Mouse (Mus musculus): ENCODE measurements around the gene Ak5.

Gene Ak5

GRCm38 (mm10) chr3:152564516-152565113 is 103.5 kb downstream of the Ak5 start:
- DNase-seq: no peak

GRCm38 (mm10) chr3:152563833-152564232 is 104.3 kb downstream of the Ak5 start:
- DNase-seq: no peak

DNA sequence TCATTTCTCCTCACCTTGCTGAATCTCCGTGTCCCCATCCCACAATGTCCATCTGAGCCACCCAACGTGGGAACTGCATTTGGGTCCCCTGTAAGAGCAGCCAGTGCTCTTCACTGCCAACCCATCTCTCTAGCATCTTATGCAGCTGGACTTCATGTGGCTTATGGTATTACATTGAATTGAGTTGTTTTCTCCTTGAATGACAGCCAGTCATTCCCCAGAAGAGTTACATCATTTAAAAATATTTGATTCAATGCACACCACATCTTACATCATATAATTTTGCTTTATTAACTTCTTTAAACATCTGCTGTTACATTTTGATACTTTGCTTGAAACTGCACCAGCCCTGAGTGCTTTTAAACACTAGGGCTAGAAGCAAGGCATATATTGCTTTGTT is 106.5 kb downstream of the Ak5 start:
- DNase-seq: no peak

- no peak for DNase-seq
These were observed 108.9 kb downstream of the Ak5 start for GRCm38 (mm10) chr3:152559295-152559694.

- no peak for DNase-seq
These were observed 110.1 kb downstream of the Ak5 start for GRCm38 (mm10) chr3:152558106-152558505.

DNA sequence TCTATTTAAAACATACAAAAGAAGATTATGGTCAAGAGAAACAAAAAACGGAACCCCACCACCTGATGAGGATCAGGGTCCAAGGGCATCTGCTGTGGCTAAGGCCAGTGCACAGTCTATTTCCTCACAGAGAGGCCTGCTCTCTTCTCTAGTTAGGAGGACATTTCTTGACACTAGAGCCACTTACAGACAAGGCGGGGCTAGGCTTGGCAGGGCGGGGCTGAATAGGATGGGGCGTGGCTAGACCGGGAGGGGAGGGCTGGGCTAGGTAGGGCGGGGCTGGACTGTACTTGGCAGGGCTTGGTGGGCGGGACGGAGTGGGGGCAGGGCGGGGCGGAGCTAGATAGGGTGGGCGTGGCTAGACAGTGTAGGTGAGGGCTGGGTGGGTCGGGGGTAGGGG is 110.5 kb downstream of the Ak5 start:
- no peak for DNase-seq

DNA sequence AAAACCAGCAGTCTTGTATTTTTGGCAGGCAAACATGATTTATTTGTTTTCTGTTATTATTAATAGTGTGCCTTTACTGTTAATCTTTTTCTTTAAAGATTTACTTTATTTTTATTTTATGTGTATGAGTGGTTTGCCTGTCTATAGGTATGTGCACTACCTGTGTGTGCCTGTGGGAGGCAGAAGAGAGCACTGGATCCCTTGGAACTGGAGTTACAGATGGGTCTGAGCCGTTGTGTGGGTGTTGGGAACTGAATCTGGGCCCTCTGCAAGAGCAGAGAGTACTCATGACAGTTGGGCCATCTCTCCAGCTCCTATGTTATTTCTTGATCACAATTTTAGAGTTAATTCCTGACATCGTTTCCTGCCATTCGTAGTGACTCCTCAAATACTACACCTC is 111.2 kb downstream of the Ak5 start:
- DNase-seq: no peak

DNA sequence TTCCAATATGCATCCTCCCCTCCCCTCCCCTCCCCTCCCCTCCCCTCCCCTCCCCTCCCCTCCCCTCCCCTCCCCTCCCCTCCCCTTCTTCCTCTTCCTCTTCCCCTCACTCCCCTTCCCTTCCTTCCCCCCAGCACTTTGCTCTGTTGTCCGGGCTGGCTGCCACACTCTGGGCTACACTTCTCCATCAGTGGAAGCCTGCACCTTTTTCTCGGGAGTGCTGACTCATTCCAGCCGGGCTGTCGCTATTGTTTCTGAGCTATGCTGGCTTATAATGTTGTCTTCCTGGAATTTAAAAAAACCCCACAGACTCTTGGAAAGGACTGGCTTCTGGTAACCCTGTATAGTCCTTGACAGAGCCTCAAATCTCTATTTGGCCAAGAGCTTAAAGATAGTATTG is 111.7 kb downstream of the Ak5 start:
- no peak for DNase-seq

DNA sequence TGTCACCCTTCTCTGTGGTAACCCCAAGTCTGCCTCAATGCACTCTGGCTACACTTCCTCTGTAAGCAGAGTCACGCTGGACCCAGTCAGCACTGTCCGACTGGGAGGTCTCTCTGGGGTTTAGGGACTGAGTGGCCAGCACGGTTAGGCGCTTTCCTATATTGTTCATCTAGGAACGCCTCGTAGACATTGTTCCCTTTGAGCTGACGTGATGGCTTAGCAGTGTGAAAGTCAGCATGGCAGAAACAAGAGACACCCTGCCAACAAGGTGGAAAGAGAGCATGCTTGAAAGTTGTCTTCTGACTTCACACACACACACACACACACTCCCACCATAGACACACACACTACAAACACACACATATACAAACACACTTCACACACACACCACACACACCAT is 112.9 kb downstream of the Ak5 start:
- no peak for DNase-seq

- DNase-seq: no peak
These were observed 113.8 kb downstream of the Ak5 start for GRCm38 (mm10) chr3:152554366-152554765.

GRCm38 (mm10) chr3:152552641-152553040 is 115.5 kb downstream of the Ak5 start:
- no peak for DNase-seq

GRCm38 (mm10) chr3:152550528-152551115 is 117.5 kb downstream of the Ak5 start:
- DNase-seq: no peak

- no peak for DNase-seq
These were observed 118.1 kb downstream of the Ak5 start for GRCm38 (mm10) chr3:152550031-152550430.

- DNase-seq: no peak
These were observed 123.2 kb downstream of the Ak5 start for GRCm38 (mm10) chr3:152544921-152545320.

GRCm38 (mm10) chr3:152542298-152542697 is 125.9 kb downstream of the Ak5 start:
- DNase-seq: no peak

DNA sequence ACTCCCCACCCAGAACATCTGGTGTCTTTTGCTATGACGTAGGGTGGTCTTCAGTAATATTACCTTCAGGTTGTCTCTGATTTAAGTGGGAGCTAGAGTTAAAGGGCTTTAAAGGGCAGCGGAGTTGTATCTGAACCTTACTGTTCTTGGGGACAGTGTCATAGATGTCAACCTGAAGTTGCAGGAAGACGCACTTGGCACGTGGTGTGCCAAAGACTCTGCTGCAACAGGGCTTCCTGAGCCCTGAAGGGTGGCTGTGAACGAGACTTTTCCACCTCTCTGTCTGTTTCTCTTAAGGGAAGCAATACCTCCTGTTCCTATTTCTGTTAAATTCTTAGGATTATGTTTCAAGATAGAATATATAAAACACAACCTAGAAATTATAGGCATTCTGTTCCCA is 137.8 kb downstream of the Ak5 start:
- no peak for DNase-seq

DNA sequence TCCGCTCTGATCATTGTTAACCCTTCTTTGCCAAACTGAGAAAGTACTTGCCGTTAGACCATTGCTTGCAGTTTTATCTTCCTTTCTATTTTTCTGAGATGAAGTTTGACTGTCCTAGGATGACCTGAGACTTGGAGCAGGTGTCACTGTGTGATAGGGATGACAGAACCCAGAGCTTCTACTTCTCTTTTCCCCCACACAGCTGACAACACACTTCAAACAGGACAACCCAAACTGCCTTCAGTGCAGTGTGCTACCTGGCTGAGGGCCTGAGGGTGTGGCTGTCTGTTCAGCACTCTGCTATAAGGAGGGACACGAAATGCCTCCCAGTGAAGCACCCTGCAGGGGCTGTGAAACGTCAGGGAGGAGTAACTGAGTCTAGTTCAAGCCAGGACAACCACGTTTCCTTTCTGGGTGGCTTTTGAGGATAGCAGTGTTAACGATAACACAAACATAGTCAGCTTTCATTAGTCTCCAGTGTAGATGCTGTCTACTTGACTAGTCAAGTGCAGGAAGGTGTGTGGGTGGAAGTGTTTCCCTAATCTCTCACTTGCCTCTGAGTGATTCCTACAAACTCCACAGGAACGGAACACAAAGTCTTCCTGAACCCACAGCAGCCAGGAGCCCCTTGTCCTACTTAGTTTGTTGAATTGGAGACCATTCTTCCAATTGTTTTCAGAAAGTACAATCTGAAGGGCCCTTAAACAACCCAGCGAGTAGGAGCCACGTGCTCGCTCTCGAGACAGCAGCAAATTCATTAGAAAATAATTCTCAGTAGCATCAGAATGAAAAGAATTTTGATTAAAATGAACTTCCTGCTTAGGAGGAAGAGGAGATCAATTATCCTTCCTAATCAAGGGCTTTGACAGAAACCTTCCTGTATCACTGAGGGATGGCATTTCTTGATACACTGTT is 138.8 kb downstream of the Ak5 start:
- no peak for DNase-seq

GRCm38 (mm10) chr3:152526721-152527120 is 141.4 kb downstream of the Ak5 start:
- DNase-seq: no peak

DNA sequence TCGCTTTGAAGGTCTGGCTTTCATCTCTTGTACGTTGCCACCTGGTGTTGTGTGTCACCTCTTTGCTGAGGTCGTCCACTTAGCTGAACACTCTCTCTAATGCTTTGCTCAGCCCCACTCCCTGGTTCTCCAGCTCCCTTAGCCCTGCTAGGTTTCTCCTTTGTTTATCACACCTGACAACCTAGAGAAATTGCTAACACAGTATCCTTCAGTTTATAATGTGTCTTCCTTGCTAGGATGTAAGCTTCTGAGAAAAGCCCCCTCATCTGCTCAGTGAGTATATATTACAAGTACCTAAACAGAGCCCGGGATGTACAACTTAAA is 144.9 kb downstream of the Ak5 start:
- no peak for DNase-seq

- peak; percentile 69 for DNase-seq
These were observed 145.4 kb downstream of the Ak5 start for GRCm38 (mm10) chr3:152522634-152523314.

GRCm38 (mm10) chr3:152521054-152521453 is 147.1 kb downstream of the Ak5 start:
- DNase-seq: no peak

DNA sequence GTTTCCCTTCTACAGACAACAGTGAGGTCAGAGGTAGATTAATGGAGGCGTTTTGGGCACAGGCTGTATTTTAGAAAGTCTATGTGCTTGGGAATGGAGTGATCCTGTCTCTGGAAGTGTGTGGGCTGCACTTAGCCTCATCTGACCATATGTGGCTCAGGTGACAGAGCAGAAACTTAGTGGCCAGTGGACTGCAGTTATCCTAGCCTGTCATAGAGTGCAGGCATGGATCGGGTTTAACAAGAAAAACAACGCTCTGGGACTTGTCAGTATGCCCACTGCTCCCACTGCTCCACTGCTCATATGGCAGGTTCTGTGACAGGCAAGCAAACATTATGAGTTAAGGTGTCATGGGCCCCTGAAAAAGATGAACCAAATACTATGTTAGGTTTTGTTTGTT is 148.1 kb downstream of the Ak5 start:
- DNase-seq: no peak

DNA sequence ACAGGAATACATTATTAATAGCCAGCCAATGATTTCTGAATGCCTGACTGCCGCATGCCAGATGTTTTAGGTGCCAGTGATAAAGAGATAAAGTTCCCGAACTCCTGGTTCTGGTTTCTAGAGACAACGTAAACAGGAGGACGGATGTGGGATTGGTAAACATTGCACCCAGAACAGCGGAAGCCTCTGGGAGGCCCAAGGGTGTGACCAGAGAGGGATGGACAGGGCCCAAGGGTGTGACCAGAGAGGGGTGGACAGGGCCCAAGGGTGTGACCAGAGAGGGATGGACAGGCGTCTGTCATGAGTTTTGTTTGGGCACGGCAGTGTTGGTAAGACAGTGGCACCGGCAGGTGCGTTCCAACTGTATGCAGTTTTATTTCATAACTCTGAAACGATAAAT is 148.6 kb downstream of the Ak5 start:
- no peak for DNase-seq

DNA sequence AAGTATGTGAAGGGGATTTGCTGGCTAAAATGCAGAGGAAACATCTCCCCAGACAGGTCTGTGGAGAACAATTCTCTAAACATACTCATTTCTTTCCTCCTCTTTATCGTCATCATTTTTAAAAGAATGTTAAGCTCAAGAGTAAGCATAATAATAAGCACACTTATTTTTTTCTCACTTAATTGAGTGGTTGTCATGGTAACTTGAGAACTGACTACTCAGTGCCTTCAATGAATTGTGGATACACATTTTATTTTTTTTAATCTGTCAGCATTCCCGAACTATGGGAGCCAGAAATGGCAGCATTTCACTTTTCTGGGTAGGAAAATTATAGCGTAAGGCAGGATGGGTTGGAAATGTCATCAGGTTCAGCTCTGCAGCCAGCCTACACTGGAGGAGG is 151.6 kb downstream of the Ak5 start:
- DNase-seq: no peak
